Mouse (Mus musculus) neural tube, embryonic 13.5 days (tissue): ENCODE results near the gene AI661453. TPM values are rescaled to one million over a fixed set of nuclear protein-coding genes. Genes with fewer than 3 reads are reported as not detected.

Experiments
- ATAC-seq: fragments of 200-750 bp; cut with Nextera tagmentation; 2 replicates; pipeline ENCODE4 v1.8.0; 2017; ENCODE audit warnings: low read depth, mild to moderate bottlenecking, moderate TSS enrichment, moderate library complexity
- H3K27ac ChIP-seq: fragments of 300-500 bp; sonication (generic); replicated peaks from 2 replicates; pipeline ENCODE4 v1.5.1; 2015; ENCODE audit warnings: moderate library complexity, mild to moderate bottlenecking, inconsistent platforms
- H3K27me3 ChIP-seq: fragments of 300-500 bp; sonication (generic); 2 replicates; pipeline ENCODE4 v1.6.1; 2015; ENCODE audit warnings: mild to moderate bottlenecking, inconsistent platforms
- H3K36me3 ChIP-seq: fragments of 300-500 bp; sonication (generic); 2 replicates; pipeline ENCODE4 v1.6.1; 2015; ENCODE audit warnings: mild to moderate bottlenecking, inconsistent platforms
- H3K4me1 ChIP-seq: fragments of 300-500 bp; sonication (generic); replicated peaks from 2 replicates; pipeline ENCODE4 v1.6.1; 2015; ENCODE audit warnings: inconsistent platforms
- H3K4me2 ChIP-seq: fragments of 300-500 bp; sonication (generic); 2 replicates; pipeline ENCODE4 v1.6.1; 2015; ENCODE audit warnings: inconsistent platforms, mild to moderate bottlenecking, moderate library complexity
- H3K4me3 ChIP-seq: fragments of 300-500 bp; sonication (generic); 2 replicates; pipeline ENCODE4 v1.5.1; 2015; ENCODE audit warnings: mild to moderate bottlenecking, inconsistent platforms
- H3K9ac ChIP-seq: fragments of 300-500 bp; sonication (generic); 2 replicates; pipeline ENCODE4 v1.6.1; 2015; ENCODE audit warnings: moderate library complexity, mild to moderate bottlenecking, inconsistent platforms
- H3K9me3 ChIP-seq: fragments of 300-500 bp; sonication (generic); 2 replicates; pipeline ENCODE4 v1.6.1; 2016; ENCODE audit warnings: inconsistent platforms
- WGBS: fragments of 180-500 bp; shearing (Covaris S2); methylation state at CpG from one replicate; pipeline ENCODE4 v1.1.7; 2015; 5-methylcytosine and 5-hydroxymethylcytosine counted together
- polyA plus RNA-seq: library from polyadenylated mRNA; unstranded; fragments of >200 nt; fragmentation: Nextera tagmentation; extraction: Ambion mirVana; gene quantifications from 2 replicates; pipeline ENCODE4 v1.2.1, GENCODE M21; 2015

Gene AI661453
- polyA plus RNA-seq, 1 experiment from 2014 or later: 0.20 TPM

- Histone ChIP-seq H3K4me2 (0 out of 2 replicates have a peak overlapping the region, but pooled peaks have one; percentile 30), H3K9me3 (no peaks in the 10 kb centered on the region), H3K4me3 (no peak overlapping the region), H3K9ac (no peak overlapping the region), H3K27ac (no peak overlapping the region), H3K36me3 (no peaks in the 10 kb centered on the region), H3K27me3 (no peaks in the 10 kb centered on the region), H3K4me1 (peaks cover 33% of the 10 kb centered on the region)
- ATAC-seq: no peak
- 89% methylated on average over 2 of the region's 2 CpGs for WGBS
These were observed 71.1 kb downstream of the AI661453 start for GRCm38 (mm10) chr17:47507523-47507922.

GRCm38 (mm10) chr17:47508012-47508608 lies 71.7 kb downstream of the AI661453 start:
- Histone ChIP-seq H3K4me1 (peaks cover 33% of the 10 kb centered on the region), H3K27ac (peak overlapping the region; percentile 67), H3K27me3 (no peaks in the 10 kb centered on the region), H3K9me3 (no peaks in the 10 kb centered on the region), H3K4me3 (no peak overlapping the region), H3K36me3 (no peaks in the 10 kb centered on the region), H3K9ac (no peak overlapping the region), H3K4me2 (peak overlapping the region; percentile 30; the same call in 1 of the 2 replicates)
- ATAC-seq: no peak
- 49% methylated on average over 12 of the region's 12 CpGs for WGBS

- H3K9me3 ChIP-seq: no peaks in the 10 kb centered on the region
- peaks cover 33% of the 10 kb centered on the region for H3K4me1 ChIP-seq
- no peak overlapping the region for H3K9ac ChIP-seq
- ATAC-seq: no peak
- no peak overlapping the region for H3K4me3 ChIP-seq
- H3K36me3 ChIP-seq: no peaks in the 10 kb centered on the region
- 39% methylated on average over 9 of the region's 9 CpGs for WGBS
- no peaks in the 10 kb centered on the region for H3K27me3 ChIP-seq
- no peak overlapping the region for H3K4me2 ChIP-seq
- 0 out of 2 replicates have a peak overlapping the region, but pooled peaks have one; percentile 20 for H3K27ac ChIP-seq
These were observed 72.8 kb downstream of the AI661453 start for GRCm38 (mm10) chr17:47509031-47509705.

GRCm38 (mm10) chr17:47511111-47512020 lies 75.0 kb downstream of the AI661453 start:
- Histone ChIP-seq H3K27me3 (no peaks in the 10 kb centered on the region), H3K4me1 (peaks cover 21% of the 10 kb centered on the region; the same call in 1 of the 2 replicates), H3K9ac (peak overlapping the region; percentile 32; the same call in 1 of the 2 replicates), H3K27ac (peak overlapping the region; percentile 28; the same call in 1 of the 2 replicates), H3K4me3 (peak overlapping the region; percentile 7; the same call in 1 of the 2 replicates), H3K4me2 (peak overlapping the region; percentile 38), H3K36me3 (no peaks in the 10 kb centered on the region), H3K9me3 (no peaks in the 10 kb centered on the region)
- WGBS: 20% methylated on average over 25 of the region's 25 CpGs
- ATAC-seq: peak; percentile 80

- 77% methylated on average over 10 of the region's 10 CpGs for WGBS
- H3K4me3 ChIP-seq: no peak overlapping the region
- no peak overlapping the region for H3K4me2 ChIP-seq
- peaks cover 15% of the 10 kb centered on the region; the same call in 1 of the 2 replicates for H3K4me1 ChIP-seq
- H3K27ac ChIP-seq: no peak overlapping the region
- no peaks in the 10 kb centered on the region for H3K27me3 ChIP-seq
- ATAC-seq: no peak
- no peaks in the 10 kb centered on the region for H3K36me3 ChIP-seq
- no peaks in the 10 kb centered on the region for H3K9me3 ChIP-seq
- no peak overlapping the region for H3K9ac ChIP-seq
These were observed 76.8 kb downstream of the AI661453 start for GRCm38 (mm10) chr17:47512956-47513775.

- WGBS: 83% methylated on average over 7 of the region's 7 CpGs
- Histone ChIP-seq H3K36me3 (no peaks in the 10 kb centered on the region), H3K4me2 (no peak overlapping the region), H3K4me1 (peaks cover 11% of the 10 kb centered on the region; the same call in 1 of the 2 replicates), H3K27me3 (no peaks in the 10 kb centered on the region), H3K27ac (no peak overlapping the region), H3K9me3 (no peaks in the 10 kb centered on the region), H3K9ac (no peak overlapping the region), H3K4me3 (no peak overlapping the region)
- no peak for ATAC-seq
These were observed 78.9 kb downstream of the AI661453 start for GRCm38 (mm10) chr17:47515180-47515844.

GRCm38 (mm10) chr17:47516232-47516631 lies 79.8 kb downstream of the AI661453 start:
- H3K4me2 ChIP-seq: no peak overlapping the region
- H3K27ac ChIP-seq: no peak overlapping the region
- no peaks in the 10 kb centered on the region for H3K27me3 ChIP-seq
- H3K9ac ChIP-seq: no peak overlapping the region
- no peak for ATAC-seq
- H3K4me3 ChIP-seq: no peak overlapping the region
- WGBS: 92% methylated on average over 3 of the region's 3 CpGs
- H3K4me1 ChIP-seq: peaks cover 7% of the 10 kb centered on the region
- no peaks in the 10 kb centered on the region for H3K36me3 ChIP-seq
- no peaks in the 10 kb centered on the region for H3K9me3 ChIP-seq

- peaks cover 21% of the 10 kb centered on the region for H3K4me1 ChIP-seq
- no peak for ATAC-seq
- H3K27ac ChIP-seq: peak overlapping the region; percentile 20; the same call in 1 of the 2 replicates
- no peaks in the 10 kb centered on the region for H3K27me3 ChIP-seq
- H3K9me3 ChIP-seq: no peaks in the 10 kb centered on the region
- H3K36me3 ChIP-seq: no peaks in the 10 kb centered on the region
- H3K9ac ChIP-seq: no peak overlapping the region
- no peak overlapping the region for H3K4me3 ChIP-seq
- 47% methylated on average over 8 of the region's 8 CpGs for WGBS
- H3K4me2 ChIP-seq: no peak overlapping the region
These were observed 81.8 kb downstream of the AI661453 start for GRCm38 (mm10) chr17:47518205-47518604.

Other genes with a start within 250 kb of the AI661453 start
- 72.1 and 78.1 TPM in 2 replicates for gene Mrps10, start 67.7 kb upstream of the AI661453 start, polyA plus RNA-seq
- 1.1 TPM in 2 replicates for gene Guca1b, start 51.2 kb upstream of the AI661453 start, polyA plus RNA-seq
- 0.46 and 1.1 TPM in 2 replicates for gene Guca1a, start 36.0 kb upstream of the AI661453 start, polyA plus RNA-seq
- gene 1700001C19Rik, start 761 bp downstream of the AI661453 start, polyA plus RNA-seq: 0.66 TPM in 1 of 2 replicates, not detected in the other
- gene Taf8, start 65.7 kb downstream of the AI661453 start, polyA plus RNA-seq: 23.2 and 26.6 TPM in 2 replicates
- gene Ccnd3, start 68.4 kb downstream of the AI661453 start, polyA plus RNA-seq: 78.5 and 86.5 TPM in 2 replicates
- 32.9 and 33.2 TPM in 2 replicates for gene Bysl, start 174.9 kb downstream of the AI661453 start, polyA plus RNA-seq
- 38.9 and 39.7 TPM in 2 replicates for gene Med20, start 175.0 kb downstream of the AI661453 start, polyA plus RNA-seq
- 2.4 and 3.0 TPM in 2 replicates for gene Gm20517, start 175.0 kb downstream of the AI661453 start, polyA plus RNA-seq
- gene Usp49, start 194.1 kb downstream of the AI661453 start, polyA plus RNA-seq: 8.2 and 10.6 TPM in 2 replicates